Mouse (Mus musculus) CH12.LX (cell line): ENCODE measurements around the gene Prr5l. TPM values are rescaled to one million over a fixed set of nuclear protein-coding genes. Genes with fewer than 3 reads are reported as not detected.

Experiments used
- DNase-seq: peaks from one replicate; pipeline ENCODE4 v3.0.0-alpha.2; 2013; ENCODE audit errors: extremely low read depth
- H3K27ac ChIP-seq: 2 replicates; pipeline ENCODE4 v1.5.1; 2012; ENCODE audit warnings: low read depth, mild to moderate bottlenecking, control low read depth, moderate library complexity; ENCODE audit not compliant: insufficient read depth
- H3K27me3 ChIP-seq: replicated peaks from 2 replicates; pipeline ENCODE3; 2012; ENCODE audit warnings: inconsistent platforms
- H3K36me3 ChIP-seq, 2 experiments: replicated peaks in 1 of 2; 2 replicates each; pipeline versions ENCODE3 to v1.6.1; 2012; ENCODE audit warnings: inconsistent platforms in 1 of 2, low read length in 1 of 2, mild to moderate bottlenecking in 1 of 2, mixed read lengths in 1 of 2, moderate library complexity in 1 of 2; ENCODE audit not compliant: control insufficient read depth in 1 of 2, insufficient read depth in 1 of 2
- H3K4me1 ChIP-seq, 2 experiments: 2 replicates each; pipeline ENCODE4 v1.6.1; 2012; ENCODE audit warnings: inconsistent platforms in 1 of 2, moderate library complexity in 1 of 2; ENCODE audit not compliant: insufficient read depth in 2 of 2, control insufficient read depth in 1 of 2
- H3K4me2 ChIP-seq: 2 replicates; pipeline ENCODE4 v1.6.1; 2012; ENCODE audit warnings: low read depth, mild to moderate bottlenecking, control low read depth; ENCODE audit not compliant: poor library complexity, insufficient read depth, severe bottlenecking
- H3K4me3 ChIP-seq, 3 experiments: fragments of 150-350 bp in 1 of 3; sonication (generic) in 1 of 3; replicated peaks in 1 of 3; 2 replicates each; pipeline versions ENCODE3 to v1.5.1; 2011 to 2012; ENCODE audit warnings: low read depth in 2 of 3, low read length in 2 of 3, mild to moderate bottlenecking in 2 of 3, moderate library complexity in 2 of 3, control low read depth in 1 of 3, improper control_type of control experiment in 1 of 3, inconsistent platforms in 1 of 3, mixed read lengths in 1 of 3; ENCODE audit not compliant: poor library complexity in 1 of 3
- H3K79me2 ChIP-seq: replicated peaks from 2 replicates; pipeline ENCODE4 v1.6.1; 2012; ENCODE audit warnings: mild to moderate bottlenecking, moderate library complexity; ENCODE audit not compliant: control insufficient read depth, poor library complexity, insufficient read depth, severe bottlenecking; ENCODE audit errors: extremely low read depth
- H3K9ac ChIP-seq: 2 replicates; pipeline ENCODE4 v1.6.1; 2012; ENCODE audit warnings: low read depth, mild to moderate bottlenecking, control low read depth, moderate library complexity; ENCODE audit not compliant: insufficient read depth
- H3K9me3 ChIP-seq: replicated peaks from 2 replicates; pipeline ENCODE3; 2012; ENCODE audit warnings: low read length, inconsistent platforms, mixed read lengths
- CHD1 ChIP-seq: IDR thresholded peaks from 2 replicates; pipeline ENCODE4 v1.6.1; 2012; ENCODE audit warnings: low read depth, low read length, improper control_type of control experiment, inconsistent platforms
- E2F4 ChIP-seq: IDR thresholded peaks from 2 replicates; pipeline ENCODE4 v1.6.1; 2011; ENCODE audit warnings: low read depth, low read length, improper control_type of control experiment; ENCODE audit not compliant: insufficient replicate concordance
- ETS1 ChIP-seq: conservative IDR thresholded peaks from 2 replicates; pipeline ENCODE4 v1.6.1; 2012; ENCODE audit warnings: low read depth, mild to moderate bottlenecking, inconsistent platforms, low read length, improper control_type of control experiment, moderate library complexity
- HCFC1 ChIP-seq: IDR thresholded peaks from 2 replicates; pipeline ENCODE4 v1.6.1; 2012; ENCODE audit warnings: low read depth, mild to moderate bottlenecking, inconsistent platforms, low read length, improper control_type of control experiment
- IRF4 ChIP-seq: IDR thresholded peaks from 2 replicates; pipeline ENCODE4 v1.6.1; 2014; ENCODE audit warnings: low read depth, mild to moderate bottlenecking, inconsistent platforms, low read length, improper control_type of control experiment
- JUN ChIP-seq: IDR thresholded peaks from 2 replicates; pipeline ENCODE4 v1.6.1; 2011; ENCODE audit warnings: low read depth, mild to moderate bottlenecking, low read length, improper control_type of control experiment, moderate library complexity; ENCODE audit not compliant: insufficient read depth
- MAX ChIP-seq: IDR thresholded peaks from 2 replicates; pipeline ENCODE4 v1.6.1; 2011; ENCODE audit warnings: low read length, improper control_type of control experiment
- MAZ ChIP-seq: IDR thresholded peaks from 2 replicates; pipeline ENCODE4 v1.6.1; 2012; ENCODE audit warnings: low read depth, mild to moderate bottlenecking, inconsistent platforms, low read length, improper control_type of control experiment, moderate library complexity
- MXI1 ChIP-seq: IDR thresholded peaks from 2 replicates; pipeline ENCODE4 v1.6.1; 2011; ENCODE audit warnings: mild to moderate bottlenecking, low read depth, low read length, improper control_type of control experiment
- MYC ChIP-seq: IDR thresholded peaks from 2 replicates; pipeline ENCODE4 v1.6.1; 2011; ENCODE audit warnings: low read depth, mild to moderate bottlenecking, improper control_type of control experiment, low read length
- NELFE ChIP-seq: IDR thresholded peaks from 2 replicates; pipeline ENCODE4 v1.6.1; 2011; ENCODE audit warnings: low read depth, low read length, improper control_type of control experiment
- NRF1 ChIP-seq: IDR thresholded peaks from 2 replicates; pipeline ENCODE4 v1.6.1; 2014; ENCODE audit warnings: low read depth, mild to moderate bottlenecking, inconsistent platforms, low read length, improper control_type of control experiment, moderate library complexity
- POLR2AphosphoS2 ChIP-seq: IDR thresholded peaks from 2 replicates; pipeline ENCODE4 v1.6.1; 2011; ENCODE audit warnings: low read depth, low read length, improper control_type of control experiment
- RAD21 ChIP-seq: IDR thresholded peaks from 2 replicates; pipeline ENCODE4 v1.6.1; 2011; ENCODE audit warnings: low read depth, mild to moderate bottlenecking, low read length, improper control_type of control experiment, moderate library complexity
- RCOR1 ChIP-seq: conservative IDR thresholded peaks from 2 replicates; pipeline ENCODE4 v1.6.1; 2012; ENCODE audit warnings: low read depth, mild to moderate bottlenecking, inconsistent platforms, low read length, improper control_type of control experiment
- SIN3A ChIP-seq: IDR thresholded peaks from 2 replicates; pipeline ENCODE4 v1.6.1; 2012; ENCODE audit warnings: low read length, improper control_type of control experiment, inconsistent platforms
- TBP ChIP-seq: conservative IDR thresholded peaks from 2 replicates; pipeline ENCODE4 v1.6.1; 2011; ENCODE audit warnings: low read depth, low read length, improper control_type of control experiment
- USF2 ChIP-seq: conservative IDR thresholded peaks from 2 replicates; pipeline ENCODE4 v1.6.1; 2011; ENCODE audit warnings: low read depth, low read length, improper control_type of control experiment
- ZKSCAN1 ChIP-seq: IDR thresholded peaks from 2 replicates; pipeline ENCODE4 v1.6.1; 2012; ENCODE audit warnings: low read depth, inconsistent platforms, low read length, improper control_type of control experiment, borderline replicate concordance
- ZMIZ1 ChIP-seq: IDR thresholded peaks from 2 replicates; pipeline ENCODE4 v1.6.1; 2012; ENCODE audit warnings: low read depth, mild to moderate bottlenecking, inconsistent platforms, low read length, improper control_type of control experiment
- ZNF384 ChIP-seq: IDR thresholded peaks from 2 replicates; pipeline ENCODE4 v1.6.1; 2012; ENCODE audit warnings: low read depth, low read length, improper control_type of control experiment, inconsistent platforms
- dilution Hi-C: fragments of 300-500 bp; cut with MboI; formaldehyde crosslinking; loops from 2 replicates; pipeline ENCODE4 v1.14.3; 2020; ENCODE audit warnings: low sequenced_read_pairs; ENCODE audit not compliant: extremely low pct_unique_long_range_greater_than_20kb, extremely low pct_ligation_motif_present
- in situ Hi-C: fragments of 300-500 bp; cut with MboI; formaldehyde crosslinking; loops from 3 replicates; pipeline ENCODE4 v1.14.3; 2019; ENCODE audit warnings: low sequenced_read_pairs, low pct_ligation_motif_present, low pct_unique_long_range_greater_than_20kb, mixed read lengths
- polyA plus RNA-seq: library from polyadenylated mRNA; unstranded; fragments of >175 nt; gene quantifications from 2 replicates; pipeline ENCODE4 v1.2.1, GENCODE M21; 2012; ENCODE audit warnings: low read depth; ENCODE audit not compliant: insufficient read length
- total RNA-seq, 2 experiments: library from RNA; depleted of rRNA; stranded (reverse); fragments of 300-350 nt in 1 of 2; fragments of >200 nt in 1 of 2; gene quantifications; 2 replicates each; pipeline ENCODE4 v1.2.3; 2012 to 2014

The Prr5l gene
- total and polyA plus RNA-seq, 3 experiments: 0.21 to 0.93 TPM; not detected in 1

GRCm38 (mm10) chr2:101896425-101897204, 13.8 kb upstream of the Prr5l start:
- no peak overlapping the region for H3K4me3 ChIP-seq
- no peak overlapping the region for H3K4me2 ChIP-seq
- TF ChIP-seq MAX (no peak), MYC (no peak), JUN (no peak), NELFE (no peak), ETS1 (no peak), POLR2AphosphoS2 (no peak), ZKSCAN1 (no peak), MAZ (no peak), NRF1 (no peak), RCOR1 (no peak), SIN3A (no peak), TBP (no peak), IRF4 (no peak), HCFC1 (no peak), USF2 (no peak), RAD21 (no peak), MXI1 (no peak)
- TF ChIP-seq, all 38 proteins: peak for 0
- DNase-seq: no peak
- H3K27me3 ChIP-seq: no peaks in the 10 kb centered on the region
- H3K4me1 ChIP-seq: peaks cover 0 to 9% of the 10 kb centered on the region in 2 experiments; a peak in 1 of 4 replicates
- no peaks in the 10 kb centered on the region for H3K9me3 ChIP-seq
- dilution Hi-C loops (no loop called here), in situ Hi-C loops (no loop called here)
- 0 out of 2 replicates have a peak, but pooled peaks cover 3% of the 10 kb centered on the region for H3K79me2 ChIP-seq
- H3K36me3 ChIP-seq: peaks cover 41 to 78% of the 10 kb centered on the region in 2 experiments
- H3K9ac ChIP-seq: no peak overlapping the region
- H3K27ac ChIP-seq: no peak overlapping the region

- no peak for TF ChIP-seq ZNF384
- TF ChIP-seq E2F4: no peak
- no peak for TF ChIP-seq ZMIZ1
- TF ChIP-seq CHD1: no peak
- Histone ChIP-seq H3K9ac (no peak overlapping the region), H3K27ac (no peak overlapping the region), H3K27me3 (no peaks in the 10 kb centered on the region), H3K4me2 (no peak overlapping the region), H3K79me2 (0 out of 2 replicates have a peak, but pooled peaks cover 3% of the 10 kb centered on the region), H3K9me3 (no peaks in the 10 kb centered on the region), H3K4me1 (peaks cover 0 to 9% of the 10 kb centered on the region in 2 experiments; a peak in 1 of 4 replicates), H3K36me3 (peaks cover 20 to 59% of the 10 kb centered on the region in 2 experiments), H3K4me3 (no peak overlapping the region)
- in situ Hi-C loops: no loop called here
- dilution Hi-C loops: no loop called here
- no peak for DNase-seq
Observed at GRCm38 (mm10) chr2:101894126-101894525, 11.3 kb upstream of the Prr5l start.
